Comparison of ENCODE assay signal across 11 mouse cellular contexts in genomic region chr9:50803055-50803671, GRCm38 (mm10). TPM values are rescaled to one million over a fixed set of nuclear protein-coding genes. Genes with fewer than 3 reads are reported as not detected.
DNase-seq lines count a peak whose midpoint lies in the region; ATAC-seq lines count a peak whose summit lies in the region.
"Had no signal": no experiment of that assay in that cellular context is flagged by ENCODE, and none has a peak within 500 bp of the region (broad histone marks: within the 10 kb centered on the region; RNA-seq: fewer than 3 reads in every experiment).

No protein-coding gene starts in this region.

- ATAC-seq in erythroid progenitor cell, adult 5-6 weeks (replicated peaks; ENCODE audit: low FRiP score, poor library complexity, severe bottlenecking): peak; percentile 92
- ATAC-seq in megakaryocyte-erythroid progenitor cell, adult 5-6 weeks (replicated peaks; ENCODE audit: low FRiP score, low TSS enrichment, poor library complexity, severe bottlenecking): peak; percentile 86
- ATAC-seq: midbrain, embryonic 13.5 days had no signal

- peak; percentile 75 for DNase-seq in spleen, adult 12 weeks (ENCODE audit: low spot score)
- DNase-seq in spleen, adult 18-20 months: no peak
- no peak for DNase-seq in right cerebral cortex, adult 18-20 months
- DNase-seq in frontal cortex, postnatal 25 days (ENCODE audit: low spot score in 2 of 2): no peak
- no peak for DNase-seq in adrenal gland, postnatal 36 days
- DNase-seq: cerebellum, postnatal 25 days; kidney, postnatal 25 days; lung, adult 18-20 months had no signal

RNA-seq across cellular contexts. Expression of gene 1110032A03Rik, which starts 27.8 kb away (rescaled TPM):
- total RNA-seq in erythroid progenitor cell, adult 5-6 weeks (2015; ENCODE audit: low replicate concordance): 28.1 and 38.2 TPM in 2 replicates
- 15.9 and 21.1 TPM in 2 replicates for total RNA-seq in erythroid progenitor cell, adult 5-6 weeks (2017; ENCODE audit: low replicate concordance)
- total RNA-seq in megakaryocyte-erythroid progenitor cell, adult 5-6 weeks (2014; fragmentation: Nextera tagmentation): 11.8 and 30.5 TPM in 2 replicates
- 19.4 and 26.2 TPM in 2 replicates for total RNA-seq in megakaryocyte-erythroid progenitor cell, adult 5-6 weeks (2017)
- 10 to 100 TPM; 34.9 to 44.5 TPM for total RNA-seq in adrenal gland, postnatal 36 days (2021)

RNA-seq across cellular contexts. Expression of gene Alg9, which starts 28.3 kb away (rescaled TPM):
- 16.8 and 45.4 TPM in 2 replicates for total RNA-seq in erythroid progenitor cell, adult 5-6 weeks (2015; ENCODE audit: low replicate concordance)
- 11.4 and 14.8 TPM in 2 replicates for total RNA-seq in erythroid progenitor cell, adult 5-6 weeks (2017; ENCODE audit: low replicate concordance)
- total RNA-seq in megakaryocyte-erythroid progenitor cell, adult 5-6 weeks (2014; fragmentation: Nextera tagmentation): 25.0 and 36.0 TPM in 2 replicates
- total RNA-seq in megakaryocyte-erythroid progenitor cell, adult 5-6 weeks (2017): 19.5 and 24.5 TPM in 2 replicates
- 10 to 100 TPM; 24.2 to 27.7 TPM for total RNA-seq in adrenal gland, postnatal 36 days (2021)

RNA-seq across cellular contexts. Expression of gene Fdxacb1, which starts 35.1 kb away (rescaled TPM):
- 7.9 and 8.0 TPM in 2 replicates for total RNA-seq in erythroid progenitor cell, adult 5-6 weeks (2015; ENCODE audit: low replicate concordance)
- 6.8 and 8.2 TPM in 2 replicates for total RNA-seq in erythroid progenitor cell, adult 5-6 weeks (2017; ENCODE audit: low replicate concordance)
- total RNA-seq in megakaryocyte-erythroid progenitor cell, adult 5-6 weeks (2014; fragmentation: Nextera tagmentation): 12.7 and 21.0 TPM in 2 replicates
- total RNA-seq in megakaryocyte-erythroid progenitor cell, adult 5-6 weeks (2017): 10.5 and 10.8 TPM in 2 replicates
- 1 to 10 TPM; 4.2 to 6.1 TPM for total RNA-seq in adrenal gland, postnatal 36 days (2021)

RNA-seq across cellular contexts. Expression of gene Ppp2r1b, which starts 41.9 kb away (rescaled TPM):
- 88.0 and 88.3 TPM in 2 replicates for total RNA-seq in erythroid progenitor cell, adult 5-6 weeks (2015; ENCODE audit: low replicate concordance)
- total RNA-seq in erythroid progenitor cell, adult 5-6 weeks (2017; ENCODE audit: low replicate concordance): 87.7 and 116 TPM in 2 replicates
- 89.1 and 93.7 TPM in 2 replicates for total RNA-seq in megakaryocyte-erythroid progenitor cell, adult 5-6 weeks (2014; fragmentation: Nextera tagmentation)
- total RNA-seq in megakaryocyte-erythroid progenitor cell, adult 5-6 weeks (2017): 88.2 and 109 TPM in 2 replicates
- total RNA-seq in adrenal gland, postnatal 36 days (2021): 10 to 100 TPM; 35.4 to 35.7 TPM

RNA-seq across cellular contexts. Expression of gene Hspb2, which starts 51.0 kb away (rescaled TPM):
- not detected in 2 replicates for total RNA-seq in erythroid progenitor cell, adult 5-6 weeks (2015; ENCODE audit: low replicate concordance)
- total RNA-seq in erythroid progenitor cell, adult 5-6 weeks (2017; ENCODE audit: low replicate concordance): not detected in 2 replicates
- total RNA-seq in megakaryocyte-erythroid progenitor cell, adult 5-6 weeks (2014; fragmentation: Nextera tagmentation): not detected in 2 replicates
- total RNA-seq in megakaryocyte-erythroid progenitor cell, adult 5-6 weeks (2017): not detected in 2 replicates
- 1 to 10 TPM; 1.5 to 2.2 TPM for total RNA-seq in adrenal gland, postnatal 36 days (2021)
